Mouse (Mus musculus): ENCODE data around the gene Mmp23.

DNA sequence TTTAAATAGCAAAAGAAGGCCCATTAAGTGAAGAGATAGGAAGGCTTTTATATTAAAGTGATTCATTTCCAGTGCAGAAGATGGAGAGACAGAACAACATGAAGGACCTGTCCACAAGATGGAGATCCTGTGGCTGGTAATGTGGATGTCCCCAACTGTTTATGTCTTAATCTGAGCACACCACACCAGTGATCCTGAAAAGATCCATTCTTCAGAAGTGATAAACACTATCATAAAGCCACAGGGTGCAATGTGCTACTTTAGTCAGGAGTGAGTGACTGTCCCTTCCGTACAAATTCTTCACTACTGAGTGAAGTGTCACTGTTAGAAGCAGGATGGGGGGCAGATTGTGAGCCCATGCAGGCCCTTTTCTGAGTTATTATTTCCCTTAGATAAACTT is 50.4 kb downstream of the Mmp23 start:
- TF ChIP-seq CTCF (IDR thresholded peaks at IDR 0.05) (no peak), EP300 (IDR thresholded peaks at IDR 0.05) (no peak)

Measured in lung, postnatal 0 days (tissue).